Mouse (Mus musculus) adrenal gland, postnatal 10 days (tissue): ENCODE measurements around the gene 6430628N08Rik. TPM values are rescaled to one million over a fixed set of nuclear protein-coding genes. Genes with fewer than 3 reads are reported as not detected.

Experiments used
- DNase-seq: peaks from one replicate; pipeline ENCODE4 v3.0.0; 2021; ENCODE audit warnings: mixed read lengths
- total RNA-seq, 2 experiments: library from RNA; stranded (reverse); gene quantifications; 2 replicates each; pipeline ENCODE4 v1.2.3; 2021

6430628N08Rik gene
- total RNA-seq, 2 experiments from 2014 or later = not detected

GRCm38 (mm10) chr4:115939295-115940102 is 49.0 kb downstream of the 6430628N08Rik start, which contains the start of gene Dmbx1:
Dmbx1 (minus strand) TSS chr4:115939926.
- peak; percentile 37 for DNase-seq

- DNase-seq = no peak
Observed at GRCm38 (mm10) chr4:115940681-115941080, 50.2 kb downstream of the 6430628N08Rik start.

GRCm38 (mm10) chr4:115941242-115941820 is 50.9 kb downstream of the 6430628N08Rik start:
- DNase-seq = no peak

- DNase-seq = no peak
Observed at GRCm38 (mm10) chr4:115943669-115944314, 53.3 kb downstream of the 6430628N08Rik start.

Other genes with a start within 250 kb of the 6430628N08Rik start
- gene Cyp4b1, start 242.9 kb upstream of the 6430628N08Rik start, total RNA-seq = 10 to 100 TPM; 19.1 to 26.5 TPM
- 10 to 100 TPM; 47.0 to 51.9 TPM for gene Efcab14, start 152.9 kb upstream of the 6430628N08Rik start, total RNA-seq
- 1 to 10 TPM; 1.0 to 1.3 TPM for gene Tex38, start 109.6 kb upstream of the 6430628N08Rik start, total RNA-seq
- gene Atpaf1, start 105.9 kb upstream of the 6430628N08Rik start, total RNA-seq = 10 to 100 TPM; 42.8 to 52.2 TPM
- 10 to 100 TPM; 13.8 to 15.1 TPM for gene Mob3c, start 62.6 kb upstream of the 6430628N08Rik start, total RNA-seq
- 10 to 100 TPM; 30.4 to 43.9 TPM for gene Mknk1, start 51.5 kb upstream of the 6430628N08Rik start, total RNA-seq
- gene Kncn, start 6.3 kb upstream of the 6430628N08Rik start, total RNA-seq = not detected
- gene Dmbx1, start 49.3 kb downstream of the 6430628N08Rik start, total RNA-seq = not detected
- 10 to 100 TPM in 1 of 2 experiments, 1 to 10 TPM in 1; 9.8 to 13.8 TPM for gene Faah, start 127.3 kb downstream of the 6430628N08Rik start, total RNA-seq
- 10 to 100 TPM; 24.1 to 28.4 TPM for gene Nsun4, start 163.2 kb downstream of the 6430628N08Rik start, total RNA-seq
- gene Uqcrh, start 184.4 kb downstream of the 6430628N08Rik start, total RNA-seq = 1,000 to 10,000 TPM; 1,050 to 1,199 TPM
- 10 to 100 TPM; 54.5 to 60.0 TPM for gene Lrrc41, start 184.6 kb downstream of the 6430628N08Rik start, total RNA-seq
- 1 to 10 TPM; 4.3 to 6.5 TPM for gene Rad54l, start 233.0 kb downstream of the 6430628N08Rik start, total RNA-seq
- gene Pomgnt1, start 233.2 kb downstream of the 6430628N08Rik start, total RNA-seq = 10 to 100 TPM; 66.1 to 73.4 TPM